ENCODE assay signal across 8 mouse cellular contexts in the genomic region with DNA sequence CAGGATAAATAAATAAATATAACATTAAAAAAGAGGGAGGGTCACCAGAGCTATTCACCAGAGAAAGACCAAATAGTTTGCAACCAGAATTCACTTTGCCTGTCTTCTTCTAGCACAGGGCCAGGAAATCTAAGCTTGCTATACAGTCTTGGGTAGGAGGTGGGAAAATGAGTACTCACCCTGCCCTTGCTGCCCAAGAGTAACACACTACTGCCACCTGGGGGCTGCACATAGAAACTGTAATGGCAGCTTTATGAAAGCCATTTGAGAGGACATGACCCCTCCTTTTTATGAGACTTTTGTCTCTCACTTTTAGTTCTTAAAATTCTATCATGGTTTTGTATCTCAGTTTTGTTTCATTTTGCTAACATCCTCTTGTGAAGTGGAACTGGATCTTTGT. TPM values are rescaled to one million over a fixed set of nuclear protein-coding genes. Genes with fewer than 3 reads are reported as not detected.
A peak's percentile ranks its signal among the peaks of the same experiment; 100 is the strongest.
DNase-seq lines count a peak whose midpoint lies in the region; TF ChIP-seq lines count a peak whose summit lies in the region.

No protein-coding gene starts in this region.

- H3K79me2 ChIP-seq in heart, adult 2 months (replicated peaks; ENCODE audit: control insufficient read depth, insufficient read depth, low read length), result no peaks in the 10 kb centered on the region

- 0 out of 2 replicates have a peak, but pooled peaks have one; percentile 25 for TF ChIP-seq EP300 in heart, adult 2 months (IDR thresholded peaks at IDR 0.05; ENCODE audit: insufficient read depth, low read depth, low read length)

- no peaks in the 10 kb centered on the region for H3K9me3 ChIP-seq in heart, embryonic 10.5 days

- no peak for TF ChIP-seq POLR2A in heart, adult 2 months (IDR thresholded peaks at IDR 0.05; ENCODE audit: insufficient read depth, low read depth, low read length)

- no peaks in the 10 kb centered on the region for H3K27me3 ChIP-seq in heart, adult 2 months (ENCODE audit: control insufficient read depth, insufficient read depth, low read length)
- no peaks in the 10 kb centered on the region for H3K27me3 ChIP-seq in heart, embryonic 10.5 days (ENCODE audit: insufficient read depth, poor library complexity, severe bottlenecking)

- DNase-seq in heart, adult 2 months, result peak; percentile 31 to 69
- no peak for DNase-seq in heart, embryonic 10.5 days (ENCODE audit: low spot score)
- DNase-seq in testis, postnatal 10 days (ENCODE audit: low spot score), result peak; percentile 77
- DNase-seq in testis, postnatal 14 days (ENCODE audit: low spot score), result no peak
- peak; percentile 57 for DNase-seq in adrenal gland, postnatal 25 days
- DNase-seq in heart, postnatal 14 days, result peak; percentile 66 to 77
- DNase-seq in lung, postnatal 25 days (ENCODE audit: low spot score), result peak; percentile 47
- DNase-seq in frontal cortex, postnatal 36 days (ENCODE audit: low spot score in 2 of 2), result no peak

- H3K4me1 ChIP-seq in heart, adult 2 months (ENCODE audit: control insufficient read depth, insufficient read depth, low read length), result no peaks in the 10 kb centered on the region
- H3K4me1 ChIP-seq in heart, embryonic 10.5 days, result no peaks in the 10 kb centered on the region

- intact Hi-C loops in heart, adult 2 months (cut with DNase I), result loop anchor here (1.0 to 10.0 kb wide), 4 partner anchors 37 to 349 kb away; no protein-coding TSS in a partner anchor
- intact Hi-C loops in heart, postnatal 14 days (cut with DNase I), result loop anchor here (2.0 to 10.0 kb wide), 5 partner anchors 36 to 349 kb away; no protein-coding TSS in a partner anchor

- no peak overlapping the region for H3K9ac ChIP-seq in heart, adult 2 months (ENCODE audit: low read depth, low read length)

- H3K27ac ChIP-seq in heart, adult 2 months, result no peak overlapping the region
- H3K27ac ChIP-seq in heart, embryonic 10.5 days, result no peak overlapping the region

- H3K36me3 ChIP-seq in heart, adult 2 months (ENCODE audit: control insufficient read depth, insufficient read depth, low read length), result no peaks in the 10 kb centered on the region
- no peaks in the 10 kb centered on the region for H3K36me3 ChIP-seq in heart, embryonic 10.5 days

- no peak overlapping the region for H3K4me3 ChIP-seq in heart, adult 2 months
- no peak overlapping the region for H3K4me3 ChIP-seq in heart, embryonic 10.5 days

- TF ChIP-seq CTCF in heart, adult 2 months (IDR thresholded peaks at IDR 0.05), result peak; percentile 84

RNA-seq across cellular contexts. Expression of a gene that starts 12.1 kb away (rescaled TPM):
- total RNA-seq in heart, adult 2 months (2021), result under 1 TPM in 1 of 2 experiments, not detected in 1; 0.13 TPM
- polyA plus RNA-seq in heart, adult 2 months (2012; rRNA removed), result 0.15 and 0.16 TPM in 2 replicates
- polyA plus RNA-seq in heart, embryonic 10.5 days (2016; fragmentation: Nextera tagmentation; extraction: Ambion mirVana), result 3.7 and 5.1 TPM in 2 replicates
- total RNA-seq in adrenal gland, postnatal 25 days (2021), result 3.5 and 3.9 TPM in 2 replicates
- total RNA-seq in heart, postnatal 14 days (2021), result under 1 TPM; 0.17 TPM

Comparison
In these comparisons a context has a peak if more than half of its experiments do, and no peak if none do; other contexts are left out.
1. DNase-seq: peak in heart, adult 2 months (2 of 2), testis, postnatal 10 days (single experiment), adrenal gland, postnatal 25 days (single experiment), heart, postnatal 14 days (2 of 2) and lung, postnatal 25 days (single experiment); none in heart, embryonic 10.5 days (single experiment), testis, postnatal 14 days (single experiment) and frontal cortex, postnatal 36 days (0 of 2).